Mouse (Mus musculus) retina, embryonic 14.5 days (tissue): ENCODE measurements around the gene Tmem235.
A peak's percentile ranks its signal among the peaks of the same experiment; 100 is the strongest.
"Not testable (repeated sequence)": the region's sequence is repeated elsewhere in the genome, so short reads cannot be mapped to it uniquely, and the experiment has no call there.

ENCODE experiments used
- DNase-seq: peaks from one replicate; pipeline ENCODE4 v3.0.0-alpha.2; 2015; ENCODE audit warnings: low spot score

The Tmem235 gene

DNA sequence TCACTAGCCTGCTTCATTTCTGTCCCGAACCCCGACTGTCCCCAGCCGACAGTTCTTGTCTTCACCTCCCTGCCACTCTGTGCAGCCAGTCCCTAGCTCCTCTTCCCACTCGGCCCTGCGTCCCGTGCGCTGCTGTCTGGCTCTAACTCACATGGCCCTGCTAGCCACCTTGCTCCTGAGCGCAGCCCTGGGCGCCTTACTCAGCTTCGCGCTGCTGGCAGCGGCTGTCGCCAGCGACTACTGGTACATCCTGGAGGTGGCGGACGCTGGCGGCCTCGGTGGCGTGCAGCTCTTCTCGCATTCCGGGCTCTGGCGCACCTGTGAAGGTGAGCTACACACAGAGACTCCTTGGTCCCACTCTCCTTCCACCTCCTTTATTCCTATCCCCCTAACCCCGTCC lies at the start of gene Tmem235:
Gene Tmem235 (plus strand): TSS at position 152 of the 400 bp plus-strand sequence.
- peak; percentile 36 for DNase-seq

DNA sequence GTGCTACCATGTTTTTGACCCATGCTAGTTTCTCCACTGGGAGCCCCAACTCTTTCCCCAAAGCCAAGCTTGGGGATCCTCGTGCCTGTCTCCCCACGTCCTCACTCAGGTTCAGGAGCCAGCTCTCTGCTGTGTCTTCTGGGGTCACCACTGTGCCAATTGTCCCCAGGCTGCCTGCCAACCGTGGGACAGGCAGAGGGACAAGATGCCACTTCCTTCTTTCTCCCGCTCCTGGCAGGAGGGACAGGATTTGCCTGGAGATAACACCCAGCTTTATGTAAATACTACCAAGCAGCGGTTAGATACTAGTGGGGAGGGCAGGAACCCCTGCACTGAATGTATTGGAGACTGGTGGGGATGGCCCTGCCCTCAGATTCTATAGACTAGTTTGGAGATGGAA lies 46.7 kb upstream of the Tmem235 start:
- no peak for DNase-seq

DNA sequence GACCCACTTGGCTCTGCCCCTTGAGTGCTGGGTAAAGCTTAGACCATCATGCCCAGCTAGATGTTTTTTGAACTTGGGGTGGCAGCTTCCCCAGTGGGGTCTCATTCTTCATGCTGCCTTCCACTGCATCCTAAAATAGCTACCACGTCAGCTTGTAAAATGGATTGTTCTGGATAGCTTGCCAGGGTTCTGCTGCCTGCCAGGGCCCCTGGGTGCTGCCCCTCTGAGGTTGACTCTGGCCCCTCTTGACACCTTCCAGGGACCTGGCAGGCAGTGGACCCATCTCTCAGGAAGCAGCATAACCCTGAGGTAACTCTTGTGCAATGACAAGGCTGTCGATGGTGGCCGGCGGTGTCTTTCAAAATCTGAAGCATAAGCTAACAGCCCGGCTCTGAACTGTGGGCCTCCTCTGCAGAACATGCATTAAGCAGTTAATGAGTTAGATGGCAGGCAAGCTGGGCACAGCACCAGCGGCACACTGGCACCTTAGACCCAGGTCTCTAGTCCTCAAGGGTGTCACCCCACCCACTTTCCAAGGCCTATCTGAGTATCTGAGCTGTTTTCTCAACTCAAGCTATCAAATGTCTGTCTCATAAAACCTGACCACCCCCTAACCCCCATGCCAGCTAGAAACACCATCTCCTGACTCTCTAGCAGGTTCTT lies 45.7 kb upstream of the Tmem235 start:
- no peak for DNase-seq

DNA sequence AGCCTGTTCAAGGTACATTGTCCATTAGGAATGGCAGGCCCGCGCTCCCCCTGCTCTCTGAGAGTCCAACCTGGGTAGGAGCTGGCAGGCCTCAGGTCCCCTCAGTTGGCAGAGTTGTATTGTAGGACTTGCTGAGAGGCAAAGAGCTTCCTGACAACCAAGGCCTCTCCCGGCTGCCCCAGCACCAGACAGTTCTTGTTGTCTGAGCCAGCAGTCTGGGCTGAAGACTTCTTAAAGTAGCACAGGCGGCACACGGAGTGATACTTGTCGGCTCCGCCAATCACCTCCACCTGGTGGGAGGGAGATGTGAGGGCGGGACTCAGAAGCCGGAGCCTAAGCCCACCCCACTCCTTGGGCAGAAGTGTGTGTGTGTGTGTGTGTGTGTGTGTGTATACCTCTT lies 44.7 kb upstream of the Tmem235 start:
- DNase-seq: not testable (repeated sequence)

GRCm38 (mm10) chr11:117816389-117816996 lies 44.1 kb upstream of the Tmem235 start:
- DNase-seq: no peak

DNA sequence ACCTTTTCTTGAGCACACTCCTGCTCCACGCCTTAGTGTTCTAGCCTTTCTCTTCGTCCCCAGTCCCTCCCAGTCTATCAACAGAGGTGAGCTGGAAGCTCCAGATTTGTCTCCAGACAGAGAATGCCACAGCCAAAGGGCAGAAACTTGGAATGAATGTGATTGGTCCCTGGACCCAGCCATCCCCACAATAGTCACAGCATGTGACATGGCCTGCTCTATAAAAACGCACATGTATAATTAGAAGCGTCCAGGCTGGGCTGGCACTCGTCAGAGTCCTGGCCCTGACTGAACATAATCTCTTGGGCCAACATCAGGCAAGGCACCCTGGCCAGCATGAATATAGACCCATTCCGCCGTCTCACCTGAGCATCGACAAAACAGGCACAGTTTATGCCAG lies 41.5 kb upstream of the Tmem235 start:
- DNase-seq: no peak

- DNase-seq: no peak
Observed at GRCm38 (mm10) chr11:117820173-117820572, 40.4 kb upstream of the Tmem235 start.

DNA sequence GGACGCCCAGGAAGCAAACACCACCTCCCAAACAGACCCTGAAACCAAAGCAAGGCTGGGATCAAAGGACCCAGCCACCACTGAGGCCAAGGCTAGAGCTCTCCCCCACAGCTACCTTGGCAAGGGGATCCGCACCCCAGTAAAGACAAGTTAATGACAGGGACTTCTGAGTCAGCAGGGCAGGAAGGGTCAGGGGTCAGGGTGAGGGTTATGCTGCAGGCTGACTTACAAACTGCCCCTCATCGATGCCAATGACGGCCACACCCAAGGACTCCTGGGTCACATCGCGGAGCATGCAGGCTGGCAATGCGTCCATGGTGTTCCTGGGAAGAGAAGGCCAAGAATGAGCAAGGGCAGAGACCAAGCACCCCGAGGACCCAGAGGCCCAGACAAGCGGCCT lies 38.7 kb upstream of the Tmem235 start:
- no peak for DNase-seq

DNA sequence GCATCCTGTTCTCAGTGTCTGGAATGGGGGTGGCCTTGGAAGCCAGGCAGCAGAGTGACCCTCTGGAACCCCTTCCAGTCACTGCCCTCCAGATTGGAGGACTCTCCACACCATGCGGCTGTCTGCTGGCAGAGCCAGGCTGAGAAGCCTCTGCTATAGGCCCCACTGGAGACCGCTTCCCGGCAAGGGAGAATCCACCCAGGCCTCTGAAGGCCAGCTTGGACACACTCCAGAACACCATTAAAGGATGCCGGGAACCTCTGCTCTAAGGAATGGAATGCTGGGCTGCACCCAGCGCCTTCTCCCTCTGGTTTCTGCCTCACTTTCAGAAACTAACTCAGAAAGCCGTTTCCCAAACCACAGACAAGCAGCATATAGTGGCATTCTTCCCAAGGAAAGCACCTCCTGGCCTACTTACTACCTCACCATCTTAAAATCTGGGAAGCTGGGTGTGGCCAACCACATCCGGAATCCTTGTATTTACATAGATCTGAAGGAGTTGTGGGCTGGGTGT lies 37.8 kb upstream of the Tmem235 start:
- no peak for DNase-seq

DNA sequence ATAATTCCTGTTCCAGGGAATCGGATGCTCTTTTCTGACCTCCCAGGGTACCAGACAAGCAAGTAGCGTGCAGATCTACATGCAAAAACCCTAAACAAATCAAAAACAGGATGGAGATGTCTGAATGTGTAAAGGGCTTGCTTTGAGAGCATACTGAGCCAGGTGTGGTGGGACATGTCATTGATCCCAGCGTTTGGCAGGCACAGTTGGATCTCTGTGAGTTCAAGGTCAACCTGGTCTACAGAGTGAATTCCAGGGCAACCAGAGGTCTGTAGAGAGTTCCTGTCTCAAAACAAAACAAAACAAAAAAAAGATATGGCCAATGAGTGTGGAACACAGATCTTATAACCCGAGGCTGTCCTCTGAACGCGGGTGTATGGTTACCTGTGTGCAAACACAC lies 37.1 kb upstream of the Tmem235 start:
- DNase-seq: no peak

DNA sequence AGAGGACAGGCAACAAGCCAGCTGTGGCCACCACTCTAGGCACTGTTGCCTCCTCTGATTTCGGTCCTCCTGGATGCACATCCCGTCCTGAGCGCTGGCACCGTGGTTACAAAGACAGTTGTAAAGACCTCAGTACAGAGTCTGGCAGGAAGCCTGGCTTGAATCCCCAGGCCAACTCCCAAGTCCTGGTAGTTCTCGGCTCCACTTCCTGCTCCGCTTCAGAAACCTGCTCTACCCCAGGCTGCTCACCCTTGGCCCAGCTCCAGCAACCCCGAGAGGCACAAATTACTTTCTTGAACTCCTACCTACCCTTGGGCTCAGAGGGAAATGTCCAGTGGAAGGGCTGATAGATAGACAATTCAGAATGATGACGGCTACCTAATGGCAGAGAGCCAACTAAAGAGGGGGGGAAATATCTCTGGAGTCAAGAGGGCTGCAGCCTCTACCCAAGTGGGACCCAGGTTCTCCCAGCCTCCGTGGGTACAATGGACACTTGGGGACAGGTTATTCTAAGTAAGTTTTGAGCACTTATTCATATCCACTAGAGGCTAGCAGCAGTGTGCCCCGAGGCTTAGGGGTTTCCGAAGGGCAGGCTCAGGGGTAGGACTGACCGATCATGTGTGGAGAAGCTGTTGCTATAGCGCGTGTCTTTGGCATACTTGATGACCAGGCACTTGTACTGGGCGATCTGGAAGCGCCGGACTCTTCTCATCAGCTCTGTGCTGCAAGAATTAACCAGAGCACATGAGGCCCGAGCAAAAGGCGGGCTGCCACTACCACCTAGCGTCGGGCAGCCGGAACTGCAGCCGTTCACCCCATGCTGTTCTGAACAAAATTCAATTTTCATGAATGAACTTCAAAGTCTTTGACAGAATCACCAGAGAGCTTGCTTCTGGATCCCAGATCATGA lies 36.2 kb upstream of the Tmem235 start:
- DNase-seq: peak; percentile 92

DNA sequence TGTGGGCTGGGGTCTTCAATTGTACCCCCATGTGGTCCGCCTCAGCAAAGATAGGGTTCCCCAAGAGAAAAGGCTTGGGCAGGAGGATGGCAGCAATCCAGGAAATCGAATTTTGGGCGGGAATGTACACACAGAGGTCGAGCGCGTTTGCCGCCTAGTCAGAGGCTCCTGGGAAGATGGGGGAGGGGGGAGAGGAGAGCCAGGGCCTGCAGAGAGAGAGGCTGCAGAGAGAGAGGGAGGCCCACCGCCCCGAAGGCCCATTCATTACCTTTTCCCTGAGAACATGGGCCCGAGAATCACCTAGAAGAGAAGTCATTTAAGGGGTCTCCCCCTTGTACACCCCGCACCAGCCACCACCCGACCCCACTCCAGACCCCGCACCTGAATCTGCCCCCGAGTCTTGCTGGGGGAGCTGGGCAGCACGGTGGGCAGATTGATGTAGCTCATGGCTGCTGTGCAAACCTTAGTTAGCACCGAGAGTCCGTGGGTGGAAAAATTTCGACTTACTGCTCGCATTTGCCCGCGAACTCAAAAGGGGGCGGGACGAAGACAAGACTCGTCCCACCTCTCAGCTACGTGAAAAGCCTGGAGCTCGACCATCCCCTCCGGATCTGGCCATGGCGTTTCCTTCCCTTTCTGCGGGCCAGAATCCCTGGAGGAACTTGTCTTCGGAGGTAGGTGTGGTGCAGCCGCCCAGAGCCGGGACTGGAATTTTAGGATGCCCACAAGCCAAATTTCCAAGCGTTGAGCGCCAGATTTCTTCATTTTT lies 35.0 kb upstream of the Tmem235 start, which contains the start of the genes Afmid and Tk1:
Gene Afmid (plus strand): TSS at position 592 of the 769 bp plus-strand sequence.
Gene Tk1 (minus strand): TSS at position 760 of the 769 bp plus-strand sequence.
- peak; percentile 83 for DNase-seq

GRCm38 (mm10) chr11:117826164-117826563 lies 34.4 kb upstream of the Tmem235 start:
- peak; percentile 57 for DNase-seq

DNA sequence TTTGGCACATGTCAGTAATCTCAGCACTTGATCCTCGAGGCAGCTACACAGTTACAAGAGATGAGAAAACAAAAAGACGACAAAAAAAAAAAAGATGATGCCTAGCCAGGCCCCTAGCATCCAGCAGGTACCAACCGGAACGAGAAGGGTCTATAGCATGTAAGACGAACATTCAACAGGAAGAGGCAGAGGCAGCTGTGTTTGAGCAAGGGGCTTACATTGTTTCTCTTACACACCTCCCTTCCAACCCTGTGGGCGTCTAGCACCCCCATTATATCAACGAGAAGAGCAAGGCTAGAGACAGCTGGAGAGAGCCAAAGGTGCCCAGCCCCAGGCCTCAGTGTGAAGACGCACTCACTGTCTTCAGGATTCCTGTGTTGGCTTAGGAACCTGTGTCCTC lies 33.6 kb upstream of the Tmem235 start:
- no peak for DNase-seq

DNA sequence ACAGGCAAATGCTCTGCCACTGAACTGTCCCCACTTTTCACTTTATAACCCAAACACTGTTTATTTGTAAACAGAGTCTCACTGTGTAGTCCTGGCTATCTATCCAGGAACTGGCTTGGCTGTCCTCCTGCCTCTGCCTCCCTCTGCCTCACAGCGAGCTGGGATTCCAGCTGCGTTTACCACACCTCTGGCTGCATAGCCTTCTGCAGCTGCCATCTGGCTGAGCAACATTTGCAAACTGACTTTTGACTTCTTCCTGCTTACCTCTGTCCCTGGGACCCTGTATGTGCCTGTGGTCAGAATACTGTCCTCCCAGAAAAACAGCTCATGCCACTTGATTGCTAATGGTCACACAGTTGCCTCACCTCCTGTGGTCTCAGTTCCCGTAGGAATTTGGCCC lies 33.2 kb upstream of the Tmem235 start:
- DNase-seq: no peak

- DNase-seq: no peak
Observed at GRCm38 (mm10) chr11:117828149-117828887, 32.2 kb upstream of the Tmem235 start.

- no peak for DNase-seq
Observed at GRCm38 (mm10) chr11:117828888-117829604, 31.5 kb upstream of the Tmem235 start.

DNA sequence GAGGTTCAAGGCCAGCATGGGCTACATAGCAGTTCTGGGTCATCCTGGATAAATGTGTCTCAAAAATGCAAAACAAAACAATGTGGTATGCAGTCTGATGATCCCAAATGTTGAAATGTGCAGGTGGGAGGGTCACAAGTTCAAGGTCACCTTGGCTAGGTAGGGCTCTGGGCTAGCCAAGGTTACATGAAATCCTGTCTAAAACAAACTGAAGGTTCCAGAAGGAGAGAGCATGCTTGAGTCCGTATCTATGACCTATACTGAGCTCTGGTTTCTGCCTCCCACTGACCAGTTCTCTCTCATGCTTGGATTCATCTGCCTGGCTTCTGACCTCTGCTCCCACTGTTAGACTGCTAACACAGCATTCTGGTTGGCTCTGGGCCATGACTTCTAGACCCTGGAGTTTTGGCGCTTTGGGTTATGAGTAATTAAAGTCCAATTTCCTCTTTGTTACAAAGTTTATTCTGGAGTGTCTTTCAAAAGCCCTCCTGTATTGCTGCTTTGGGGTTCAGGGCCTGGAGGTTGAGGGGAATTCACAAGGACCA lies 30.8 kb upstream of the Tmem235 start:
- DNase-seq: no peak

DNA sequence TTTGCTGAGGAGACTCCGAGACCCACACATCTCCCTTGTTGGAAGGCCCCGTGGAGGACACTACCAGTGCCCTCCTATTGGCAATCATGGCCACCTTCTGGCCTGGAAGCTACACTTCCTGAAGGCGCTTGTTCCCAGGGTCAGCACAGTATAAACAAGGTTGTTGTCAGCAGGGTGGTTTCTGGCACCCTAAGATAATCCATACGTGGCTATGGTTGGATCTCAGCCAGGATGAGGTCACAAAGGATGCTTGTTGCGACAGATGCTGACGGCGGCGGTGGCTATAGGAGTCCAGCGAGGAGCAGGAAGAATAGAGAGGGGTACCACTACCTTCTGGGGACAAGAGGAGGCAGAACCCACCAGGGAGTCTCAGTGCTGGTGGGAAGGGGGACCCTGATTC lies 30.2 kb upstream of the Tmem235 start:
- no peak for DNase-seq
